Mouse (Mus musculus): Measurements from ENCODE around the gene Tmem266. TPM values are rescaled to one million over a fixed set of nuclear protein-coding genes. Genes with fewer than 3 reads are reported as not detected.

Tmem266 gene
- polyA plus RNA-seq, 1 experiment from 2014 or later: not detected

- H3K36me3 ChIP-seq: no peaks in the 10 kb centered on the region
- H3K4me1 ChIP-seq (replicated peaks): 0 out of 2 replicates have a peak, but pooled peaks cover 5% of the 10 kb centered on the region
- peaks cover 16% of the 10 kb centered on the region for H3K27me3 ChIP-seq
- H3K4me2 ChIP-seq: no peak overlapping the region
- H3K27ac ChIP-seq: no peak overlapping the region
- H3K9ac ChIP-seq: no peak overlapping the region
- H3K9me3 ChIP-seq (replicated peaks): no peaks in the 10 kb centered on the region
- DNase-seq (no peak), ATAC-seq (ENCODE audit: low read depth) (no peak)
- 66% methylated on average over 14 of the region's 14 CpGs for WGBS (ENCODE audit: insufficient replicate concordance)
- no peak overlapping the region for H3K4me3 ChIP-seq (replicated peaks)
These were observed 105.9 kb downstream of the Tmem266 start for GRCm38 (mm10) chr9:55432306-55433289.

- H3K4me3 ChIP-seq (replicated peaks): no peak overlapping the region
- ATAC-seq (ENCODE audit: low read depth) (no peak), DNase-seq (no peak)
- WGBS (ENCODE audit: insufficient replicate concordance): 72% methylated on average over 5 of the region's 5 CpGs
- no peaks in the 10 kb centered on the region for H3K9me3 ChIP-seq (replicated peaks)
- 0 out of 2 replicates have a peak, but pooled peaks cover 5% of the 10 kb centered on the region for H3K4me1 ChIP-seq (replicated peaks)
- H3K36me3 ChIP-seq: no peaks in the 10 kb centered on the region
- no peak overlapping the region for H3K4me2 ChIP-seq
- peaks cover 16% of the 10 kb centered on the region for H3K27me3 ChIP-seq
- no peak overlapping the region for H3K9ac ChIP-seq
- H3K27ac ChIP-seq: no peak overlapping the region
These were observed 107.2 kb downstream of the Tmem266 start for GRCm38 (mm10) chr9:55433875-55434274.

GRCm38 (mm10) chr9:55438433-55438832 lies 111.7 kb downstream of the Tmem266 start:
- 67% methylated on average over 3 of the region's 3 CpGs for WGBS (ENCODE audit: insufficient replicate concordance)
- H3K36me3 ChIP-seq: no peaks in the 10 kb centered on the region
- DNase-seq (no peak), ATAC-seq (ENCODE audit: low read depth) (no peak)
- no peak overlapping the region for H3K4me3 ChIP-seq (replicated peaks)
- no peaks in the 10 kb centered on the region for H3K27me3 ChIP-seq
- no peaks in the 10 kb centered on the region for H3K9me3 ChIP-seq (replicated peaks)
- H3K4me1 ChIP-seq (replicated peaks): no peaks in the 10 kb centered on the region
- H3K4me2 ChIP-seq: no peak overlapping the region
- no peak overlapping the region for H3K27ac ChIP-seq
- no peak overlapping the region for H3K9ac ChIP-seq

GRCm38 (mm10) chr9:55439206-55439780 lies 112.6 kb downstream of the Tmem266 start:
- ATAC-seq (ENCODE audit: low read depth): no peak
- Histone ChIP-seq H3K9me3 (replicated peaks) (no peaks in the 10 kb centered on the region), H3K9ac (no peak overlapping the region), H3K4me2 (no peak overlapping the region), H3K27ac (no peak overlapping the region), H3K27me3 (no peaks in the 10 kb centered on the region), H3K4me3 (replicated peaks) (no peak overlapping the region), H3K4me1 (replicated peaks) (no peaks in the 10 kb centered on the region), H3K36me3 (no peaks in the 10 kb centered on the region)
- DNase-seq: no peak
- 66% methylated on average over 5 of the region's 5 CpGs for WGBS (ENCODE audit: insufficient replicate concordance)

GRCm38 (mm10) chr9:55447509-55447908 lies 120.8 kb downstream of the Tmem266 start:
- H3K27me3 ChIP-seq: no peaks in the 10 kb centered on the region
- no peak overlapping the region for H3K9ac ChIP-seq
- WGBS (ENCODE audit: insufficient replicate concordance): 73% methylated on average over 4 of the region's 4 CpGs
- no peak overlapping the region for H3K4me2 ChIP-seq
- H3K36me3 ChIP-seq: no peaks in the 10 kb centered on the region
- no peak for ATAC-seq (ENCODE audit: low read depth)
- H3K27ac ChIP-seq: no peak overlapping the region
- DNase-seq: no peak
- no peaks in the 10 kb centered on the region for H3K9me3 ChIP-seq (replicated peaks)
- peaks cover 2% of the 10 kb centered on the region; the same call in 1 of the 2 replicates for H3K4me1 ChIP-seq (replicated peaks)
- H3K4me3 ChIP-seq (replicated peaks): no peak overlapping the region

- Histone ChIP-seq H3K36me3 (0 out of 2 replicates have a peak, but pooled peaks cover 4% of the 10 kb centered on the region), H3K4me1 (replicated peaks) (peaks cover 13% of the 10 kb centered on the region), H3K9ac (no peak overlapping the region), H3K4me2 (no peak overlapping the region), H3K27ac (no peak overlapping the region), H3K4me3 (replicated peaks) (no peak overlapping the region), H3K27me3 (no peaks in the 10 kb centered on the region), H3K9me3 (replicated peaks) (no peaks in the 10 kb centered on the region)
- ATAC-seq (ENCODE audit: low read depth) (no peak), DNase-seq (no peak)
- 36% methylated on average over 1 of the region's 1 CpGs for whole genome bisulfite sequencing (ENCODE audit: insufficient replicate concordance)
These were observed 122.4 kb downstream of the Tmem266 start for GRCm38 (mm10) chr9:55449108-55449507.

- ATAC-seq (ENCODE audit: low read depth): no peak
- Histone ChIP-seq H3K27ac (no peak overlapping the region), H3K36me3 (peaks cover 8% of the 10 kb centered on the region; the same call in 1 of the 2 replicates), H3K9ac (no peak overlapping the region), H3K9me3 (replicated peaks) (no peaks in the 10 kb centered on the region), H3K4me1 (replicated peaks) (peaks cover 13% of the 10 kb centered on the region), H3K4me2 (no peak overlapping the region), H3K27me3 (no peaks in the 10 kb centered on the region), H3K4me3 (replicated peaks) (no peak overlapping the region)
- WGBS (ENCODE audit: insufficient replicate concordance): 78% methylated on average over 6 of the region's 6 CpGs
- DNase-seq: no peak
These were observed 123.3 kb downstream of the Tmem266 start for GRCm38 (mm10) chr9:55450035-55450434.

GRCm38 (mm10) chr9:55451426-55451825 lies 124.7 kb downstream of the Tmem266 start:
- peaks cover 15% of the 10 kb centered on the region; the same call in 1 of the 2 replicates for H3K36me3 ChIP-seq
- WGBS (ENCODE audit: insufficient replicate concordance): 74% methylated on average over 3 of the region's 3 CpGs
- DNase-seq: no peak

GRCm38 (mm10) chr9:55452906-55453305 lies 126.2 kb downstream of the Tmem266 start:
- ATAC-seq (ENCODE audit: low read depth): peak; percentile 80
- no peak overlapping the region for H3K4me2 ChIP-seq
- whole genome bisulfite sequencing (ENCODE audit: insufficient replicate concordance): 84% methylated on average over 1 of the region's 1 CpGs

More at GRCm38 (mm10) chr9:55451426-55451825, 124.7 kb downstream of the Tmem266 start:
- ATAC-seq (ENCODE audit: low read depth): no peak
- H3K27ac ChIP-seq: no peak overlapping the region
- H3K4me1 ChIP-seq (replicated peaks): peaks cover 13% of the 10 kb centered on the region
- H3K9me3 ChIP-seq (replicated peaks): no peaks in the 10 kb centered on the region
- no peak overlapping the region for H3K4me2 ChIP-seq
- no peak overlapping the region for H3K9ac ChIP-seq
- no peak overlapping the region for H3K4me3 ChIP-seq (replicated peaks)
- H3K27me3 ChIP-seq: no peaks in the 10 kb centered on the region

GRCm38 (mm10) chr9:55453366-55453765 lies 126.7 kb downstream of the Tmem266 start:
- 82% methylated on average over 5 of the region's 5 CpGs for WGBS (ENCODE audit: insufficient replicate concordance)
- no peak overlapping the region for H3K4me3 ChIP-seq (replicated peaks)

More at GRCm38 (mm10) chr9:55452906-55453305, 126.2 kb downstream of the Tmem266 start:
- no peak overlapping the region for H3K27ac ChIP-seq
- peaks cover 15% of the 10 kb centered on the region; the same call in 1 of the 2 replicates for H3K36me3 ChIP-seq
- H3K27me3 ChIP-seq: no peaks in the 10 kb centered on the region
- peaks cover 13% of the 10 kb centered on the region for H3K4me1 ChIP-seq (replicated peaks)
- H3K9ac ChIP-seq: no peak overlapping the region
- DNase-seq: no peak
- no peak overlapping the region for H3K4me3 ChIP-seq (replicated peaks)
- H3K9me3 ChIP-seq (replicated peaks): no peaks in the 10 kb centered on the region

GRCm38 (mm10) chr9:55468397-55468796 lies 141.7 kb downstream of the Tmem266 start:
- Histone ChIP-seq H3K4me2 (no peak overlapping the region), H3K27me3 (no peaks in the 10 kb centered on the region), H3K36me3 (peaks cover 12% of the 10 kb centered on the region), H3K9me3 (replicated peaks) (no peaks in the 10 kb centered on the region), H3K4me1 (replicated peaks) (no peaks in the 10 kb centered on the region; the same call in 1 of the 2 replicates), H3K27ac (no peak overlapping the region), H3K9ac (no peak overlapping the region), H3K4me3 (replicated peaks) (no peak overlapping the region)
- DNase-seq (no peak), ATAC-seq (ENCODE audit: low read depth) (no peak)
- 73% methylated on average over 1 of the region's 1 CpGs for WGBS (ENCODE audit: insufficient replicate concordance)

More at GRCm38 (mm10) chr9:55453366-55453765, 126.7 kb downstream of the Tmem266 start:
- no peaks in the 10 kb centered on the region for H3K9me3 ChIP-seq (replicated peaks)
- DNase-seq: no peak
- no peak for ATAC-seq (ENCODE audit: low read depth)
- peaks cover 15% of the 10 kb centered on the region; the same call in 1 of the 2 replicates for H3K36me3 ChIP-seq
- H3K4me1 ChIP-seq (replicated peaks): peaks cover 13% of the 10 kb centered on the region
- H3K4me2 ChIP-seq: no peak overlapping the region
- H3K27ac ChIP-seq: no peak overlapping the region
- no peak overlapping the region for H3K9ac ChIP-seq
- no peaks in the 10 kb centered on the region for H3K27me3 ChIP-seq

Data from liver, embryonic 13.5 days (tissue).